Mouse (Mus musculus): Measurements from ENCODE around the gene Glyat. TPM values are rescaled to one million over a fixed set of nuclear protein-coding genes. Genes with fewer than 3 reads are reported as not detected.

Gene Glyat
- polyA plus RNA-seq, 1 experiment from 2014 or later = 4.3 TPM

GRCm38 (mm10) chr19:12600684-12601480 lies 32.2 kb upstream of the Glyat start:
- Histone ChIP-seq H3K27ac (ENCODE audit: low read depth, low read length) (no peak overlapping the region), H3K36me3 (ENCODE audit: control insufficient read depth, insufficient read depth, low read length) (no peaks in the 10 kb centered on the region), H3K4me3 (ENCODE audit: low read length) (no peak overlapping the region), H3K9me3 (ENCODE audit: control insufficient read depth, low read length) (no peaks in the 10 kb centered on the region), H3K4me2 (replicated peaks; ENCODE audit: low read depth, low read length) (no peak overlapping the region), H3K4me1 (ENCODE audit: control insufficient read depth, insufficient read depth, low read length) (no peaks in the 10 kb centered on the region), H3K27me3 (ENCODE audit: control insufficient read depth, insufficient read depth, low read length) (peaks cover 2% of the 10 kb centered on the region; the same call in 1 of the 2 replicates), H3K9ac (ENCODE audit: low read depth, low read length) (no peak overlapping the region)
- ATAC-seq (ENCODE audit: low FRiP score, low TSS enrichment) = no peak
- WGBS = 35% methylated on average over 2 of the region's 2 CpGs

- Histone ChIP-seq H3K27ac (ENCODE audit: low read depth, low read length) (no peak overlapping the region), H3K4me3 (ENCODE audit: low read length) (no peak overlapping the region), H3K4me2 (replicated peaks; ENCODE audit: low read depth, low read length) (no peak overlapping the region), H3K4me1 (ENCODE audit: control insufficient read depth, insufficient read depth, low read length) (no peaks in the 10 kb centered on the region), H3K9me3 (ENCODE audit: control insufficient read depth, low read length) (no peaks in the 10 kb centered on the region), H3K27me3 (ENCODE audit: control insufficient read depth, insufficient read depth, low read length) (no peaks in the 10 kb centered on the region), H3K9ac (ENCODE audit: low read depth, low read length) (no peak overlapping the region), H3K36me3 (ENCODE audit: control insufficient read depth, insufficient read depth, low read length) (no peaks in the 10 kb centered on the region)
- no peak for ATAC-seq (ENCODE audit: low FRiP score, low TSS enrichment)
Observed at GRCm38 (mm10) chr19:12608336-12608735, 24.8 kb upstream of the Glyat start.

- Histone ChIP-seq H3K4me2 (replicated peaks; ENCODE audit: low read depth, low read length) (no peak overlapping the region), H3K27me3 (ENCODE audit: control insufficient read depth, insufficient read depth, low read length) (no peaks in the 10 kb centered on the region), H3K4me1 (ENCODE audit: control insufficient read depth, insufficient read depth, low read length) (no peaks in the 10 kb centered on the region), H3K4me3 (ENCODE audit: low read length) (no peak overlapping the region), H3K27ac (ENCODE audit: low read depth, low read length) (no peak overlapping the region), H3K9ac (ENCODE audit: low read depth, low read length) (no peak overlapping the region), H3K9me3 (ENCODE audit: control insufficient read depth, low read length) (no peaks in the 10 kb centered on the region), H3K36me3 (ENCODE audit: control insufficient read depth, insufficient read depth, low read length) (no peaks in the 10 kb centered on the region)
- 80% methylated on average over 1 of the region's 1 CpGs for WGBS
- ATAC-seq (ENCODE audit: low FRiP score, low TSS enrichment) = no peak
Observed at GRCm38 (mm10) chr19:12613646-12614045, 19.5 kb upstream of the Glyat start.

GRCm38 (mm10) chr19:12634259-12634658 lies 1.2 kb downstream of the Glyat start:
- Histone ChIP-seq H3K36me3 (ENCODE audit: control insufficient read depth, insufficient read depth, low read length) (no peaks in the 10 kb centered on the region), H3K27ac (ENCODE audit: low read depth, low read length) (no peak overlapping the region), H3K4me2 (replicated peaks; ENCODE audit: low read depth, low read length) (no peak overlapping the region), H3K4me3 (ENCODE audit: low read length) (no peak overlapping the region), H3K9ac (ENCODE audit: low read depth, low read length) (no peak overlapping the region), H3K4me1 (ENCODE audit: control insufficient read depth, insufficient read depth, low read length) (no peaks in the 10 kb centered on the region), H3K27me3 (ENCODE audit: control insufficient read depth, insufficient read depth, low read length) (no peaks in the 10 kb centered on the region), H3K9me3 (ENCODE audit: control insufficient read depth, low read length) (no peaks in the 10 kb centered on the region)
- no peak for ATAC-seq (ENCODE audit: low FRiP score, low TSS enrichment)
- WGBS = 88% methylated on average over 3 of the region's 3 CpGs

GRCm38 (mm10) chr19:12634963-12635362 lies 1.9 kb downstream of the Glyat start:
- ATAC-seq (ENCODE audit: low FRiP score, low TSS enrichment) = no peak
- Histone ChIP-seq H3K4me3 (ENCODE audit: low read length) (no peak overlapping the region), H3K27me3 (ENCODE audit: control insufficient read depth, insufficient read depth, low read length) (no peaks in the 10 kb centered on the region), H3K4me1 (ENCODE audit: control insufficient read depth, insufficient read depth, low read length) (no peaks in the 10 kb centered on the region), H3K36me3 (ENCODE audit: control insufficient read depth, insufficient read depth, low read length) (no peaks in the 10 kb centered on the region), H3K9ac (ENCODE audit: low read depth, low read length) (no peak overlapping the region), H3K27ac (ENCODE audit: low read depth, low read length) (no peak overlapping the region), H3K4me2 (replicated peaks; ENCODE audit: low read depth, low read length) (no peak overlapping the region), H3K9me3 (ENCODE audit: control insufficient read depth, low read length) (no peaks in the 10 kb centered on the region)
- 94% methylated on average over 4 of the region's 4 CpGs for WGBS

GRCm38 (mm10) chr19:12636863-12637262 lies 3.8 kb downstream of the Glyat start:
- no peaks in the 10 kb centered on the region for H3K36me3 ChIP-seq (ENCODE audit: control insufficient read depth, insufficient read depth, low read length)
- ATAC-seq (ENCODE audit: low FRiP score, low TSS enrichment) = no peak
- H3K4me1 ChIP-seq (ENCODE audit: control insufficient read depth, insufficient read depth, low read length) = no peaks in the 10 kb centered on the region
- no peaks in the 10 kb centered on the region for H3K9me3 ChIP-seq (ENCODE audit: control insufficient read depth, low read length)
- no peak overlapping the region for H3K4me2 ChIP-seq (replicated peaks; ENCODE audit: low read depth, low read length)
- H3K27ac ChIP-seq (ENCODE audit: low read depth, low read length) = no peak overlapping the region
- no peak overlapping the region for H3K4me3 ChIP-seq (ENCODE audit: low read length)
- H3K9ac ChIP-seq (ENCODE audit: low read depth, low read length) = no peak overlapping the region
- 74% methylated on average over 3 of the region's 3 CpGs for WGBS
- H3K27me3 ChIP-seq (ENCODE audit: control insufficient read depth, insufficient read depth, low read length) = no peaks in the 10 kb centered on the region

- no peak overlapping the region for H3K27ac ChIP-seq (ENCODE audit: low read depth, low read length)
- no peak overlapping the region for H3K9ac ChIP-seq (ENCODE audit: low read depth, low read length)
- no peak overlapping the region for H3K4me3 ChIP-seq (ENCODE audit: low read length)
- no peaks in the 10 kb centered on the region for H3K9me3 ChIP-seq (ENCODE audit: control insufficient read depth, low read length)
- no peaks in the 10 kb centered on the region for H3K36me3 ChIP-seq (ENCODE audit: control insufficient read depth, insufficient read depth, low read length)
- no peak for ATAC-seq (ENCODE audit: low FRiP score, low TSS enrichment)
- no peaks in the 10 kb centered on the region for H3K27me3 ChIP-seq (ENCODE audit: control insufficient read depth, insufficient read depth, low read length)
- H3K4me1 ChIP-seq (ENCODE audit: control insufficient read depth, insufficient read depth, low read length) = no peaks in the 10 kb centered on the region
- 83% methylated on average over 1 of the region's 1 CpGs for WGBS
- H3K4me2 ChIP-seq (replicated peaks; ENCODE audit: low read depth, low read length) = no peak overlapping the region
Observed at GRCm38 (mm10) chr19:12638049-12638448, 4.9 kb downstream of the Glyat start.

- ATAC-seq (ENCODE audit: low FRiP score, low TSS enrichment) = no peak
- Histone ChIP-seq H3K27me3 (ENCODE audit: control insufficient read depth, insufficient read depth, low read length) (no peaks in the 10 kb centered on the region), H3K9me3 (ENCODE audit: control insufficient read depth, low read length) (no peaks in the 10 kb centered on the region), H3K9ac (ENCODE audit: low read depth, low read length) (no peak overlapping the region), H3K4me1 (ENCODE audit: control insufficient read depth, insufficient read depth, low read length) (no peaks in the 10 kb centered on the region), H3K27ac (ENCODE audit: low read depth, low read length) (no peak overlapping the region), H3K4me3 (ENCODE audit: low read length) (no peak overlapping the region), H3K36me3 (ENCODE audit: control insufficient read depth, insufficient read depth, low read length) (no peaks in the 10 kb centered on the region), H3K4me2 (replicated peaks; ENCODE audit: low read depth, low read length) (no peak overlapping the region)
Observed at GRCm38 (mm10) chr19:12649511-12649910, 16.4 kb downstream of the Glyat start.

GRCm38 (mm10) chr19:12666156-12666555 lies 33.0 kb downstream of the Glyat start:
- Histone ChIP-seq H3K4me3 (ENCODE audit: low read length) (no peak overlapping the region), H3K4me2 (replicated peaks; ENCODE audit: low read depth, low read length) (no peak overlapping the region), H3K27ac (ENCODE audit: low read depth, low read length) (no peak overlapping the region), H3K9me3 (ENCODE audit: control insufficient read depth, low read length) (peaks cover 6% of the 10 kb centered on the region; the same call in 1 of the 2 replicates), H3K9ac (ENCODE audit: low read depth, low read length) (no peak overlapping the region), H3K36me3 (ENCODE audit: control insufficient read depth, insufficient read depth, low read length) (no peaks in the 10 kb centered on the region), H3K27me3 (ENCODE audit: control insufficient read depth, insufficient read depth, low read length) (no peaks in the 10 kb centered on the region), H3K4me1 (ENCODE audit: control insufficient read depth, insufficient read depth, low read length) (no peaks in the 10 kb centered on the region)
- WGBS = 90% methylated on average over 1 of the region's 1 CpGs
- no peak for ATAC-seq (ENCODE audit: low FRiP score, low TSS enrichment)

All from kidney, embryonic 14.5 days (tissue).